Mouse (Mus musculus): ENCODE data around the gene Mpeg1. TPM values are rescaled to one million over a fixed set of nuclear protein-coding genes. Genes with fewer than 3 reads are reported as not detected.
A peak's percentile ranks its signal among the peaks of the same experiment; 100 is the strongest.

Mpeg1 gene
- polyA plus RNA-seq, 2 experiments = 0.92 to 3.5 TPM

- Histone ChIP-seq H3K4me1 (ENCODE audit: control insufficient read depth, insufficient read depth, low read length) (0 out of 2 replicates have a peak, but pooled peaks cover 3% of the 10 kb centered on the region), H3K27ac (replicated peaks; ENCODE audit: low read depth, low read length) (no peak overlapping the region), H3K4me3 (replicated peaks; ENCODE audit: low read length) (0 out of 2 replicates have a peak overlapping the region, but pooled peaks have one; percentile 14), H3K27me3 (ENCODE audit: control insufficient read depth, insufficient read depth, low read length) (no peaks in the 10 kb centered on the region), H3K36me3 (ENCODE audit: control insufficient read depth, insufficient read depth, low read length) (no peaks in the 10 kb centered on the region), H3K4me2 (replicated peaks; ENCODE audit: low read depth, low read length, severe bottlenecking) (peak overlapping the region; percentile 35), H3K9ac (ENCODE audit: low read depth, low read length, severe bottlenecking) (no peak overlapping the region), H3K9me3 (ENCODE audit: control insufficient read depth, low read length) (no peaks in the 10 kb centered on the region)
- 20% methylated on average over 12 of the region's 12 CpGs for WGBS
- DNase-seq (ENCODE audit: low spot score) = peak; percentile 61
- no peak for TF ChIP-seq POLR2A (IDR thresholded peaks at IDR 0.05; ENCODE audit: borderline replicate concordance, extremely low read depth, insufficient read depth, insufficient read length)
- peak; percentile 71 for ATAC-seq (ENCODE audit: low FRiP score, low read depth)
Observed at GRCm38 (mm10) chr19:12457401-12458066, 3.0 kb upstream of the Mpeg1 start.

GRCm38 (mm10) chr19:12459516-12459915 lies 1.1 kb upstream of the Mpeg1 start:
- TF ChIP-seq POLR2A (IDR thresholded peaks at IDR 0.05; ENCODE audit: borderline replicate concordance, extremely low read depth, insufficient read depth, insufficient read length) = no peak
- DNase-seq (ENCODE audit: low spot score) (no peak), ATAC-seq (ENCODE audit: low FRiP score, low read depth) (no peak)
- H3K4me1 ChIP-seq (ENCODE audit: control insufficient read depth, insufficient read depth, low read length) = peaks cover 3% of the 10 kb centered on the region; the same call in 1 of the 2 replicates
- 64% methylated on average over 4 of the region's 4 CpGs for WGBS
- H3K9me3 ChIP-seq (ENCODE audit: control insufficient read depth, low read length) = no peaks in the 10 kb centered on the region
- H3K27ac ChIP-seq (replicated peaks; ENCODE audit: low read depth, low read length) = no peak overlapping the region
- no peak overlapping the region for H3K4me2 ChIP-seq (replicated peaks; ENCODE audit: low read depth, low read length, severe bottlenecking)
- no peak overlapping the region for H3K4me3 ChIP-seq (replicated peaks; ENCODE audit: low read length)
- no peaks in the 10 kb centered on the region for H3K27me3 ChIP-seq (ENCODE audit: control insufficient read depth, insufficient read depth, low read length)
- no peak overlapping the region for H3K9ac ChIP-seq (ENCODE audit: low read depth, low read length, severe bottlenecking)
- H3K36me3 ChIP-seq (ENCODE audit: control insufficient read depth, insufficient read depth, low read length) = no peaks in the 10 kb centered on the region

GRCm38 (mm10) chr19:12462851-12463721 lies 2.5 kb downstream of the Mpeg1 start:
- TF ChIP-seq POLR2A (IDR thresholded peaks at IDR 0.05; ENCODE audit: borderline replicate concordance, extremely low read depth, insufficient read depth, insufficient read length) = no peak
- DNase-seq (ENCODE audit: low spot score) (no peak), ATAC-seq (ENCODE audit: low FRiP score, low read depth) (no peak)
- no peaks in the 10 kb centered on the region for H3K27me3 ChIP-seq (ENCODE audit: control insufficient read depth, insufficient read depth, low read length)
- H3K9me3 ChIP-seq (ENCODE audit: control insufficient read depth, low read length) = no peaks in the 10 kb centered on the region
- no peaks in the 10 kb centered on the region; the same call in 1 of the 2 replicates for H3K4me1 ChIP-seq (ENCODE audit: control insufficient read depth, insufficient read depth, low read length)
- no peak overlapping the region for H3K9ac ChIP-seq (ENCODE audit: low read depth, low read length, severe bottlenecking)
- 66% methylated on average over 7 of the region's 7 CpGs for WGBS
- 0 out of 2 replicates have a peak overlapping the region, but pooled peaks have one; percentile 13 for H3K27ac ChIP-seq (replicated peaks; ENCODE audit: low read depth, low read length)
- no peak overlapping the region for H3K4me2 ChIP-seq (replicated peaks; ENCODE audit: low read depth, low read length, severe bottlenecking)
- H3K36me3 ChIP-seq (ENCODE audit: control insufficient read depth, insufficient read depth, low read length) = no peaks in the 10 kb centered on the region
- no peak overlapping the region for H3K4me3 ChIP-seq (replicated peaks; ENCODE audit: low read length)

- Histone ChIP-seq H3K9me3 (ENCODE audit: control insufficient read depth, low read length) (no peaks in the 10 kb centered on the region), H3K9ac (ENCODE audit: low read depth, low read length, severe bottlenecking) (no peak overlapping the region), H3K4me1 (ENCODE audit: control insufficient read depth, insufficient read depth, low read length) (no peaks in the 10 kb centered on the region; the same call in 1 of the 2 replicates), H3K27ac (replicated peaks; ENCODE audit: low read depth, low read length) (0 out of 2 replicates have a peak overlapping the region, but pooled peaks have one; percentile 13), H3K4me3 (replicated peaks; ENCODE audit: low read length) (no peak overlapping the region), H3K27me3 (ENCODE audit: control insufficient read depth, insufficient read depth, low read length) (no peaks in the 10 kb centered on the region), H3K4me2 (replicated peaks; ENCODE audit: low read depth, low read length, severe bottlenecking) (no peak overlapping the region), H3K36me3 (ENCODE audit: control insufficient read depth, insufficient read depth, low read length) (no peaks in the 10 kb centered on the region)
- ATAC-seq (ENCODE audit: low FRiP score, low read depth) (no peak), DNase-seq (ENCODE audit: low spot score) (no peak)
- TF ChIP-seq POLR2A (IDR thresholded peaks at IDR 0.05; ENCODE audit: borderline replicate concordance, extremely low read depth, insufficient read depth, insufficient read length) = no peak
- 48% methylated on average over 1 of the region's 1 CpGs for WGBS
Observed at GRCm38 (mm10) chr19:12463722-12464035, 3.1 kb downstream of the Mpeg1 start.

GRCm38 (mm10) chr19:12464127-12464526 lies 3.5 kb downstream of the Mpeg1 start:
- no peaks in the 10 kb centered on the region; the same call in 1 of the 2 replicates for H3K4me1 ChIP-seq (ENCODE audit: control insufficient read depth, insufficient read depth, low read length)
- H3K9me3 ChIP-seq (ENCODE audit: control insufficient read depth, low read length) = no peaks in the 10 kb centered on the region
- no peak overlapping the region for H3K27ac ChIP-seq (replicated peaks; ENCODE audit: low read depth, low read length)
- no peak overlapping the region for H3K9ac ChIP-seq (ENCODE audit: low read depth, low read length, severe bottlenecking)
- no peak overlapping the region for H3K4me2 ChIP-seq (replicated peaks; ENCODE audit: low read depth, low read length, severe bottlenecking)
- 75% methylated on average over 5 of the region's 5 CpGs for WGBS
- H3K36me3 ChIP-seq (ENCODE audit: control insufficient read depth, insufficient read depth, low read length) = no peaks in the 10 kb centered on the region
- no peak for TF ChIP-seq POLR2A (IDR thresholded peaks at IDR 0.05; ENCODE audit: borderline replicate concordance, extremely low read depth, insufficient read depth, insufficient read length)
- no peak for ATAC-seq (ENCODE audit: low FRiP score, low read depth)
- H3K27me3 ChIP-seq (ENCODE audit: control insufficient read depth, insufficient read depth, low read length) = no peaks in the 10 kb centered on the region
- DNase-seq (ENCODE audit: low spot score) = no peak
- H3K4me3 ChIP-seq (replicated peaks; ENCODE audit: low read length) = no peak overlapping the region

All from limb, embryonic 14.5 days (tissue).